Mouse (Mus musculus): ENCODE data around the gene Gm20388. TPM values are rescaled to one million over a fixed set of nuclear protein-coding genes. Genes with fewer than 3 reads are reported as not detected.

Gene Gm20388
- polyA plus RNA-seq, 1 experiment, result 0.36 TPM

DNA sequence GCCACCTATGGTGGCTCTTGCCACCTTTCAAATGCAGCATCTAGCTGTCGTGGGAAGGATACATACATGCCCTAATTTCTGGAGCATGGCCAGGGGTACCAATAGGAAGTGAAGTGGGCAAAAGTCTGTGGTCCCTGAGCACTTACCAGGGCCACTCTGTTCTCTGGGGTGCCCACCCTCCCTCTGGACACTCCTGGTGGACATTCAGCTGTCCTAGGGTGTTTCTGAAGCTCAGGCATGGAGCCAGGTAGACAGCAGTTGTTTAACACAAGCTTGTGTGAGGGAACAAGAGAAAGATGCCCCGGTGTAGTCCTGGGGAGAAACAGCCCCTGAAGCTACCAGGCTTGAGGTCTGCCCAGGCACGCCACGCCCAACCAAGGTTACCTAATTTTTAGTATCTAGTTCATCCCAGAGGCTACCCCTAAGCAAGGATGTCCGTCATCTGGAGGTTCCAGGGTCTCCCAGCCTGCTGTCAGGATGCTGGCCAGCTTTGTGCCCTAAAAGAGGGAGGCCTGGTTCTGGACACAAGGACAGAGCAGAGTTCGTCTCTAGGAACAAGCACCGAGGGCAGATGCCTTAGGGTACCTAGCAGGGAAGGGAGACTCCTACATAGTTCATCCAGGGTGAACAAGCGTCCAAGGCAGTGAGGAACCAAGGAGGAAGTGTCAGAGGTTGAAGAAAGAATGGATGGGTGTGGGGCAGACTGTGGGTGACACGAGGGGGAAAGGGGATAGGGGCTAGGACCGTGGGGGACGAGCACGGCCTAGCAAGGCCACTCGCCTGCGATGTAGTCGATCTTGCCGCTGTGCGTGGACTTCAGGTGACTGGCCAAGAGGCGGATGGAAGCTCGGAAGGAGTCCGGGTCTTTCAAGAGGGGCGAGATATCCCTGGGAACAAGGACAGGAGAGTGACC, 2665.3 kb downstream of the Gm20388 start:
- peak overlapping the region; percentile 79 for H3K4me3 ChIP-seq (replicated peaks)
- H3K4me1 ChIP-seq (ENCODE audit: control insufficient read depth), result peaks cover 64% of the 10 kb centered on the region
- H3K9me3 ChIP-seq (ENCODE audit: control insufficient read depth, low read length), result no peaks in the 10 kb centered on the region
- H3K36me3 ChIP-seq (ENCODE audit: control insufficient read depth), result peaks cover 44% of the 10 kb centered on the region
- no peak for TF ChIP-seq GATA1 (IDR thresholded peaks at IDR 0.05; ENCODE audit: low read length)
- peaks cover 10% of the 10 kb centered on the region for H3K27me3 ChIP-seq (ENCODE audit: control insufficient read depth)

GRCm38 (mm10) chr8:122576648-122577022, 2666.0 kb downstream of the Gm20388 start, which contains the start of gene Aprt:
Aprt (minus strand) TSS chr8:122576909.
- H3K9me3 ChIP-seq (ENCODE audit: control insufficient read depth, low read length), result no peaks in the 10 kb centered on the region
- H3K4me1 ChIP-seq (ENCODE audit: control insufficient read depth), result peaks cover 58% of the 10 kb centered on the region
- H3K36me3 ChIP-seq (ENCODE audit: control insufficient read depth), result peaks cover 37% of the 10 kb centered on the region
- H3K4me3 ChIP-seq (replicated peaks), result peak within 1 kb of the TSS; percentile 79
- TF ChIP-seq GATA1 (IDR thresholded peaks at IDR 0.05; ENCODE audit: low read length) (no peak), TAL1 (IDR thresholded peaks at IDR 0.05; ENCODE audit: low read length) (no peak)
- peaks cover 11% of the 10 kb centered on the region for H3K27me3 ChIP-seq (ENCODE audit: control insufficient read depth)

DNA sequence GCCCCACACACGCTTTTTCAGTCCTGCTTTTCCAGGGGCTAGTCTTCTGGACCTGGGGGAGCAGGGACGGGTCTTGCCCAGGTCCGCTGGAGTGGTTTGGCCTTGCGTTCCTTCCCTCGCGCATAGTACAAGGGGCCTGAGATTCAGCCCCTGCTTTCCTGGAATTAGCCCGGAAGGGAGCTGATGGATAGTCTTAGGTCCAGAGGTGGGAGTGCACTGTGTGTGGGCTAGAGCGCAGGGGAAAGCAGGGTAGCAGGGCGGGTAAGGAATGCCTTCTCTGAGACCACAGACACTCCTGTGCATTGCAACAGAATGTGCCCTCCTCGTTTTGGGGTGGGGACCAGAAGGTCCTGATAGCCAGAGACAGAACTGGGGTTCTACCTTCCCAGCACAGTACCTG, 2666.5 kb downstream of the Gm20388 start:
- H3K36me3 ChIP-seq (ENCODE audit: control insufficient read depth), result peaks cover 33% of the 10 kb centered on the region

GRCm38 (mm10) chr8:122579196-122579595, 2668.6 kb downstream of the Gm20388 start:
- H3K4me1 ChIP-seq (ENCODE audit: control insufficient read depth), result peaks cover 32% of the 10 kb centered on the region
- no peak overlapping the region for H3K4me3 ChIP-seq (replicated peaks)
- TF ChIP-seq TAL1 (IDR thresholded peaks at IDR 0.05; ENCODE audit: low read length), result no peak
- TF ChIP-seq GATA1 (IDR thresholded peaks at IDR 0.05; ENCODE audit: low read length), result no peak
- peaks cover 12% of the 10 kb centered on the region for H3K36me3 ChIP-seq (ENCODE audit: control insufficient read depth)
- H3K27me3 ChIP-seq (ENCODE audit: control insufficient read depth), result peaks cover 12% of the 10 kb centered on the region; the same call in 1 of the 2 replicates
- H3K9me3 ChIP-seq (ENCODE audit: control insufficient read depth, low read length), result no peaks in the 10 kb centered on the region

More for the DNA sequence above, 2666.5 kb downstream of the Gm20388 start:
- H3K4me3 ChIP-seq (replicated peaks), result peak overlapping the region; percentile 79
- TF ChIP-seq TAL1 (IDR thresholded peaks at IDR 0.05; ENCODE audit: low read length) (no peak), GATA1 (IDR thresholded peaks at IDR 0.05; ENCODE audit: low read length) (no peak)
- H3K9me3 ChIP-seq (ENCODE audit: control insufficient read depth, low read length), result no peaks in the 10 kb centered on the region
- peaks cover 11% of the 10 kb centered on the region; the same call in 1 of the 2 replicates for H3K27me3 ChIP-seq (ENCODE audit: control insufficient read depth)
- H3K4me1 ChIP-seq (ENCODE audit: control insufficient read depth), result peaks cover 53% of the 10 kb centered on the region

- H3K4me3 ChIP-seq (replicated peaks), result no peak overlapping the region
- H3K4me1 ChIP-seq (ENCODE audit: control insufficient read depth), result peaks cover 15% of the 10 kb centered on the region
- peaks cover 18% of the 10 kb centered on the region for H3K27me3 ChIP-seq (ENCODE audit: control insufficient read depth)
- TF ChIP-seq GATA1 (IDR thresholded peaks at IDR 0.05; ENCODE audit: low read length) (no peak), TAL1 (IDR thresholded peaks at IDR 0.05; ENCODE audit: low read length) (no peak)
- H3K36me3 ChIP-seq (ENCODE audit: control insufficient read depth), result no peaks in the 10 kb centered on the region
- no peaks in the 10 kb centered on the region for H3K9me3 ChIP-seq (ENCODE audit: control insufficient read depth, low read length)
These were observed 2670.3 kb downstream of the Gm20388 start for GRCm38 (mm10) chr8:122580926-122581325.

- H3K36me3 ChIP-seq (ENCODE audit: control insufficient read depth), result no peaks in the 10 kb centered on the region
- TF ChIP-seq TAL1 (IDR thresholded peaks at IDR 0.05; ENCODE audit: low read length), result no peak
- TF ChIP-seq GATA1 (IDR thresholded peaks at IDR 0.05; ENCODE audit: low read length), result no peak
- no peaks in the 10 kb centered on the region for H3K9me3 ChIP-seq (ENCODE audit: control insufficient read depth, low read length)
- H3K4me1 ChIP-seq (ENCODE audit: control insufficient read depth), result no peaks in the 10 kb centered on the region
- no peak overlapping the region for H3K4me3 ChIP-seq (replicated peaks)
- peaks cover 9% of the 10 kb centered on the region for H3K27me3 ChIP-seq (ENCODE audit: control insufficient read depth)
These were observed 2674.3 kb downstream of the Gm20388 start for GRCm38 (mm10) chr8:122584981-122585380.

- no peak overlapping the region for H3K4me3 ChIP-seq (replicated peaks)
- H3K9me3 ChIP-seq (ENCODE audit: control insufficient read depth, low read length), result no peaks in the 10 kb centered on the region
- TF ChIP-seq TAL1 (IDR thresholded peaks at IDR 0.05; ENCODE audit: low read length) (no peak), GATA1 (IDR thresholded peaks at IDR 0.05; ENCODE audit: low read length) (no peak)
- no peaks in the 10 kb centered on the region for H3K4me1 ChIP-seq (ENCODE audit: control insufficient read depth)
- H3K36me3 ChIP-seq (ENCODE audit: control insufficient read depth), result no peaks in the 10 kb centered on the region
- peaks cover 9% of the 10 kb centered on the region for H3K27me3 ChIP-seq (ENCODE audit: control insufficient read depth)
These were observed 2674.8 kb downstream of the Gm20388 start for GRCm38 (mm10) chr8:122585411-122585891.

DNA sequence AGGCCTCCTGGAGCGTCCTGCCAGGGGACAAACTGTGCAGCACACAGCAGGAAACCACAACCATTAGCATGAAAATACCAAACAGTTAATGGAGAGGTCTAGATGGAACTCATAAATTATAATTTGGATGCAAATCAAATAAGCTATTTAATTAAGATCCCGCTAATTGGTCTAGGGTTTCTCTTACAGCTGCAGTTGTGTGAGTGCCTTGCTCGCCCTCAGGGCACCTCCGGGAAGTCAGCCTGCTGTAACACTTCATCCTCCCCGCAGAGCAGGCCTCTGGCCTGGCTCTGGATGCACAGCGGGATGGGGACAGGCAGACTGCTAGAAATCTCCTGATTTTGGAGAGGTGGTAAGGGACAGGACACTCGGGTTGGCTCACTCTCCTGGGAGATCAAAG, 2675.5 kb downstream of the Gm20388 start:
- TF ChIP-seq TAL1 (IDR thresholded peaks at IDR 0.05; ENCODE audit: low read length) (no peak), GATA1 (IDR thresholded peaks at IDR 0.05; ENCODE audit: low read length) (no peak)
- H3K36me3 ChIP-seq (ENCODE audit: control insufficient read depth), result no peaks in the 10 kb centered on the region
- H3K9me3 ChIP-seq (ENCODE audit: control insufficient read depth, low read length), result no peaks in the 10 kb centered on the region
- no peak overlapping the region for H3K4me3 ChIP-seq (replicated peaks)
- H3K27me3 ChIP-seq (ENCODE audit: control insufficient read depth), result peaks cover 7% of the 10 kb centered on the region
- H3K4me1 ChIP-seq (ENCODE audit: control insufficient read depth), result no peaks in the 10 kb centered on the region

- no peaks in the 10 kb centered on the region for H3K4me1 ChIP-seq (ENCODE audit: control insufficient read depth)
- no peak overlapping the region for H3K4me3 ChIP-seq (replicated peaks)
- no peaks in the 10 kb centered on the region for H3K9me3 ChIP-seq (ENCODE audit: control insufficient read depth, low read length)
- H3K36me3 ChIP-seq (ENCODE audit: control insufficient read depth), result no peaks in the 10 kb centered on the region
- TF ChIP-seq TAL1 (IDR thresholded peaks at IDR 0.05; ENCODE audit: low read length) (no peak; the same call in 2 of the 3 replicates), GATA1 (IDR thresholded peaks at IDR 0.05; ENCODE audit: low read length) (no peak)
- peaks cover 7% of the 10 kb centered on the region for H3K27me3 ChIP-seq (ENCODE audit: control insufficient read depth)
These were observed 2676.1 kb downstream of the Gm20388 start for GRCm38 (mm10) chr8:122586749-122587148.

All from erythroblast, embryonic 14.5 days (primary cell).